Mouse (Mus musculus) liver, embryonic 14.5 days (tissue): ENCODE data around the gene Rbak. TPM values are rescaled to one million over a fixed set of nuclear protein-coding genes. Genes with fewer than 3 reads are reported as not detected.

Source experiments
- ATAC-seq: fragments of 200-750 bp; cut with Nextera tagmentation; 2 replicates; pipeline ENCODE4 v1.8.0; 2017; ENCODE audit warnings: moderate number of reproducible peaks, mild to moderate bottlenecking, moderate library complexity; ENCODE audit not compliant: insufficient read depth
- DNase-seq, 3 experiments: peaks; one replicate each; pipeline ENCODE4 v3.0.0-alpha.2; 2012 to 2013; ENCODE audit warnings: low read depth in 3 of 3, low spot score in 3 of 3
- H3K27ac ChIP-seq: fragments of 300-500 bp; sonication (generic); 2 replicates; pipeline ENCODE4 v1.5.1; 2014; ENCODE audit warnings: moderate library complexity, mild to moderate bottlenecking, control low read depth, inconsistent platforms
- H3K27me3 ChIP-seq: fragments of 300-500 bp; sonication (generic); 2 replicates; pipeline ENCODE4 v1.6.1; 2014; ENCODE audit warnings: mild to moderate bottlenecking, low read length, moderate library complexity; ENCODE audit not compliant: control insufficient read depth, insufficient read depth
- H3K36me3 ChIP-seq: fragments of 300-500 bp; sonication (generic); replicated peaks from 2 replicates; pipeline ENCODE4 v1.6.1; 2014; ENCODE audit warnings: low read depth; ENCODE audit not compliant: control insufficient read depth, insufficient read depth
- H3K4me1 ChIP-seq, 2 experiments: fragments of 200-500 bp in 1 of 2; fragments of 300-500 bp in 1 of 2; sonication (generic) in 1 of 2; replicated peaks; 2 replicates each; pipeline ENCODE4 v1.6.1; 2012 to 2014; ENCODE audit warnings: antibody characterized with exemption in 1 of 2, inconsistent platforms in 1 of 2, low read length in 1 of 2; ENCODE audit not compliant: control insufficient read depth in 2 of 2, insufficient read depth in 2 of 2
- H3K4me2 ChIP-seq: fragments of 300-500 bp; sonication (generic); 2 replicates; pipeline ENCODE4 v1.6.1; 2014; ENCODE audit warnings: low read depth, mild to moderate bottlenecking, control low read depth, moderate library complexity
- H3K4me3 ChIP-seq, 2 experiments: fragments of 200-500 bp in 1 of 2; fragments of 300-500 bp in 1 of 2; sonication (generic) in 1 of 2; 2 replicates each; pipeline ENCODE4 v1.5.1; 2012 to 2014; ENCODE audit warnings: low read depth in 2 of 2, low read length in 2 of 2, mild to moderate bottlenecking in 2 of 2, control low read depth in 1 of 2, inconsistent platforms in 1 of 2, moderate library complexity in 1 of 2; ENCODE audit not compliant: insufficient read depth in 1 of 2
- H3K9ac ChIP-seq: fragments of 300-500 bp; sonication (generic); replicated peaks from 2 replicates; pipeline ENCODE4 v1.6.1; 2014; ENCODE audit warnings: mild to moderate bottlenecking, control low read depth, moderate library complexity
- H3K9me3 ChIP-seq: fragments of 300-500 bp; sonication (generic); 2 replicates; pipeline ENCODE4 v1.6.1; 2016; ENCODE audit warnings: low read length, mixed read lengths; ENCODE audit not compliant: control insufficient read depth
- CTCF ChIP-seq: IDR thresholded peaks from 2 replicates; pipeline ENCODE4 v1.5.1; 2016; ENCODE audit warnings: antibody characterized with exemption, low read depth, control low read depth
- EP300 ChIP-seq: IDR thresholded peaks from 2 replicates; pipeline ENCODE4 v1.6.1; 2016; ENCODE audit warnings: antibody characterized with exemption, low read depth
- WGBS: fragments of 180-500 bp; shearing (Covaris S2); extraction: QIAGEN DNeasy Blood & Tissue Kit; methylation state at CpG from one replicate; pipeline ENCODE4 v1.1.7; 2014; ENCODE audit not compliant: insufficient replicate concordance; 5-methylcytosine and 5-hydroxymethylcytosine counted together
- polyA plus RNA-seq, 2 experiments: library from polyadenylated mRNA; depleted of rRNA in 1 of 2; stranded (reverse) in 1 of 2; unstranded in 1 of 2; fragments of >200 nt; fragmentation: Nextera tagmentation in 1 of 2; extraction: Ambion mirVana in 1 of 2; gene quantifications; 2 replicates each; pipeline versions ENCODE4 v1.2.1 to v1.2.3; 2012 to 2014

The Rbak gene
- polyA plus RNA-seq, 2 experiments: 0.62 to 1.8 TPM

DNA sequence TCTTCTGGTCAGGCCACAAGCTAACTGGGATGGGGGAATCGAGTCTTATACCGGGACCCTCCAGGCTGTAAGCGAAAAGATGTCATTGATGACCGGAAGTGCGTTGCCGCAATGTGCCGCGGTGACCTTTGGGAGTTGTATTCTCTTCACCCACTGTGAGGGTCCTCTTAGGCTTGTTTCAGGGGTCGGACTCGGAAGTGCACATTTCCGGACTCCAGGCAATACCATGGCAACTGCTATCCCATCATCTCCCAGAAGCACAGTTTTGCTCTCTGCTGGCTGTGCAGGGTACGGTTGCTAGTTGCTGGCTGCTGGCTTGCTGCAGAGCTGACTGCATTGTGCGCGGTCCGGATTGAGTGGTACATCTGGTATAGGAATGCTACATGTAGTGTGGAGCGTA lies 51.5 kb downstream of the Rbak start:
- WGBS: 78% methylated on average over 16 of the region's 16 CpGs
- DNase-seq (no peak), ATAC-seq (no peak)
- Histone ChIP-seq H3K4me1 (no peaks in the 10 kb centered on the region; a peak in 1 of 4 replicates), H3K9ac (no peak overlapping the region), H3K9me3 (no peaks in the 10 kb centered on the region), H3K27ac (no peak overlapping the region), H3K27me3 (no peaks in the 10 kb centered on the region), H3K4me2 (no peak overlapping the region), H3K4me3 (no peak overlapping the region), H3K36me3 (no peaks in the 10 kb centered on the region)
- no peak for TF ChIP-seq CTCF
- TF ChIP-seq EP300: no peak

DNA sequence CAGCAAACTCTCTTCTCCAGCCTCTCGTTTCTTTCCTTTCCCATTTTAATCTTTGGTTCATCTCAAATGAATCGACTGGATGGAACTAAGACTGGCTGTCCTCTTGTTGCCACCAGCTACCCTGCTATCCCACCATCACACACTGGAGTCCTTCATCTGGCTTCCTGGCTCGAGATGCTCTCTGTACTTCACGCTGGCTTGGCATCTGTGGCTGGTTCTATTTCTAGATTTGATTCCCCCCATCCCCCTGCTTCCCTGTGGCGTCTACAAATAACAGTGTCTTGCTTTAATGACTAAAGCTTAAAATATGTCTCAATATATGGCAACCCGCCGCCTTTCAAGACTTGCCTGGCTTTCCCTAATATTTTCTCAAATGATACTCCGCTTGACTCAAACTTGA lies 52.7 kb downstream of the Rbak start:
- no peaks in the 10 kb centered on the region for H3K9me3 ChIP-seq
- no peak for TF ChIP-seq EP300
- TF ChIP-seq CTCF: no peak
- H3K9ac ChIP-seq: no peak overlapping the region
- H3K27ac ChIP-seq: no peak overlapping the region
- ATAC-seq (no peak), DNase-seq (no peak)
- no peaks in the 10 kb centered on the region for H3K27me3 ChIP-seq
- H3K4me3 ChIP-seq: no peak overlapping the region
- no peak overlapping the region for H3K4me2 ChIP-seq
- H3K36me3 ChIP-seq: no peaks in the 10 kb centered on the region
- H3K4me1 ChIP-seq: no peaks in the 10 kb centered on the region; a peak in 1 of 4 replicates
- WGBS: 61% methylated on average over 8 of the region's 8 CpGs

DNA sequence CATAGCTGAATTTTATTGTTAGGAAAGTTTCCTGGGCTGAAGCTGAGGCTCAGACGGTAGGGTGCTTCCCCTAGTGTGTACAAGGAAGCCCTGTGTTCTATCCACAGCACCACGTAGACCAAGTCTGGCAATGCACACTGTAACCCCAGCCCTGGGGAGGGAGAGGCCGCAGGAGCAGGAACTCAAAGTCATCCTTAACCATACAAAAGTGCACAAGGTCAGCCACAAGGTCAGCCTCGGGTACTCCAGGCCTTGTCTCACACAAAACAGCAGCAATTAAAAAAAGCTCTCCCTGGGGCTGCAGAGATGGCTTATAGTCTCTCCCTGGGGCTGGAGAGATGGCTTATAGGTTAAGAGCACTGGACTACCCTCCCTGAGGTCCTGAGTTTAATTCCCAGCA lies 53.7 kb downstream of the Rbak start:
- 53% methylated on average over 4 of the region's 4 CpGs for WGBS

DNA sequence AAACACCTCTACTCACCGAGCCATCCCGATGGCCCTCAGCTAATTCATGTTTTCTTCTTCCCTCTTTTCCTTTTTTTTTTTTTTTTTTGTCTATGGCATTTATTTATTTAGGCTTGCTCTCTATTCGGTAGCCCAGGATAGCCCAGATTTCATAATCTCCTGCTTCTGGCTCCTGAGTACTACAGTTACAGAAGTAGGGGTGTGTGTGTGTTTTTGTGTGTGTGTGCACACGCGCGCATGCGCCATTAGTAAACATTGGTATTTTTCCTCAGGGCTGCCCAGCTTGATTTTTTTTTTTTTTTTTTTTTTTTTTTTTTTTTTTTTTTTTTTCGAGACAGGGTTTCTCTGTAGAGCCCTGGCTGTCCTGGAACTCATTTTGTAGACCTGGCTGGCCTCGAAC lies 54.5 kb downstream of the Rbak start:
- Histone ChIP-seq H3K9ac (no peak overlapping the region), H3K9me3 (no peaks in the 10 kb centered on the region), H3K27ac (no peak overlapping the region), H3K4me2 (no peak overlapping the region), H3K36me3 (no peaks in the 10 kb centered on the region), H3K27me3 (no peaks in the 10 kb centered on the region), H3K4me1 (no peaks in the 10 kb centered on the region), H3K4me3 (no peak overlapping the region)
- WGBS: 71% methylated on average over 9 of the region's 9 CpGs
- ATAC-seq (no peak), DNase-seq (no peak)
- TF ChIP-seq CTCF: no peak
- no peak for TF ChIP-seq EP300

More for the DNA sequence above, 53.7 kb downstream of the Rbak start:
- TF ChIP-seq EP300 (no peak), CTCF (no peak)
- DNase-seq: no peak
- H3K4me2 ChIP-seq: no peak overlapping the region
- H3K27me3 ChIP-seq: no peaks in the 10 kb centered on the region
- no peak overlapping the region for H3K9ac ChIP-seq
- H3K4me3 ChIP-seq: no peak overlapping the region
- no peaks in the 10 kb centered on the region for H3K36me3 ChIP-seq
- H3K4me1 ChIP-seq: no peaks in the 10 kb centered on the region
- H3K9me3 ChIP-seq: no peaks in the 10 kb centered on the region
- no peak overlapping the region for H3K27ac ChIP-seq
- no peak for ATAC-seq

DNA sequence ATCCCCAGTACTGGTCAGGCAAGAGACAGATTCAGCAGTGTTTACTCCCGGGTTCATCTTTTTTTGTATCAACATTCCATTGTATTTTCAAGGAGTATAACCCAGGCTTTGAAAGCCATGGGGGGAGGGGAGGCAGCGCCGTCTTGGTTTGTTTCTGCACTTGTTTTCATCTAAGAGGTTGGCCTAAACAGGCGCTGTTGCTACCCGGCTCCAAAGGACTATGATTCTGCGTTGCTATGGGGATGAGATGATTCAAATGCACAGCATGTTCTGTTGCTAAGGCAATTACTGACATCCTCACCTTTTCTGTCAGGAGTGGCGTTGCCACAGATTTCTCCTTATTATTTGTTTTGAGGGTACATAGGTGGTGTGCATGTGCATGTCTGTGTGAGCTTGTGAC lies 55.0 kb downstream of the Rbak start:
- ATAC-seq (no peak), DNase-seq (no peak)
- Histone ChIP-seq H3K9me3 (no peaks in the 10 kb centered on the region), H3K27me3 (no peaks in the 10 kb centered on the region), H3K9ac (no peak overlapping the region), H3K27ac (no peak overlapping the region), H3K4me2 (no peak overlapping the region), H3K4me1 (no peaks in the 10 kb centered on the region), H3K36me3 (no peaks in the 10 kb centered on the region), H3K4me3 (no peak overlapping the region)
- TF ChIP-seq CTCF: no peak
- no peak for TF ChIP-seq EP300
- 66% methylated on average over 7 of the region's 7 CpGs for WGBS
